Mouse (Mus musculus) embryo, embryonic 11 days (tissue): ENCODE results near the gene Tmem165.

Experiments
- DNase-seq: peaks from one replicate; pipeline ENCODE4 v3.0.0-alpha.2; 2015

Tmem165 gene

DNA sequence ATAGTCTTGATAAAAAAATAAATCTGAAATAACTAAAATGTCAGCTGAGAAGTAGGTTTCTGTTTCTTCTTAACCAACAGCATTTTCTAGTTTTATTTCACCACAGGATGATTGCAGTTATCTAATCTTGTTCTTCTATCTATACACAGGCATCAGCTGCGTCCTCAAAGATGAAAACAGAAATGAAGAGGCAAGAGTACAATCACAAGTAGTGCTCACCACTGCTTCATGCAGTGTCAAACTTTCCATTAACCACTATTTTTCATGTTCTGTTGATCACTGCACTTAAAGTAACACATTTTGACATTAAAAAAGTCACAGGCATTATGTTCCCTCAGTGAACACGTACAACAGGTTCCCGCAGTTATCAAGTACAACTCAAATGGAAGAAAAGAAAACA lies 67.3 kb downstream of the Tmem165 start:
- no peak for DNase-seq
